Mouse (Mus musculus) left cerebral cortex, adult 8-10 months (tissue): ENCODE data around the gene Msh4. TPM values are rescaled to one million over a fixed set of nuclear protein-coding genes. Genes with fewer than 3 reads are reported as not detected.

Experiments
- DNase-seq, 2 experiments: peaks; one replicate each; pipeline ENCODE4 v3.0.0; 2022; ENCODE audit warnings: low spot score in 2 of 2
- total RNA-seq, 4 experiments: library from RNA; stranded (reverse); gene quantifications; 2 replicates each; pipeline ENCODE4 v1.2.4; 2022

Gene Msh4
- total RNA-seq, 4 experiments from 2014 or later, result 0.15 to 0.68 (median 0.28) TPM

GRCm38 (mm10) chr3:153814026-153814425, 91.9 kb downstream of the Msh4 start:
- no peak for DNase-seq

- DNase-seq, result no peak
Measured at GRCm38 (mm10) chr3:153808406-153808805, 97.5 kb downstream of the Msh4 start.

GRCm38 (mm10) chr3:153807444-153808149, 98.3 kb downstream of the Msh4 start:
- DNase-seq, result no peak

Other genes starting within 250 kb of the Msh4 start
- 10 to 100 TPM; 19.2 to 25.5 (median 24.8) TPM for gene St6galnac3, start 181.0 kb downstream of the Msh4 start, total RNA-seq
- not detected for gene Asb17, start 61.9 kb downstream of the Msh4 start, total RNA-seq
- gene Rabggtb, start 6.9 kb upstream of the Msh4 start, total RNA-seq, result 10 to 100 TPM; 59.9 to 69.8 (median 64.9) TPM
- gene Acadm, start 38.5 kb upstream of the Msh4 start, total RNA-seq, result 10 to 100 TPM; 44.8 to 51.9 (median 48.3) TPM
- 1 to 10 TPM; 7.2 to 8.6 (median 7.9) TPM for gene Slc44a5, start 67.3 kb upstream of the Msh4 start, total RNA-seq